Mouse (Mus musculus) frontal cortex, postnatal 25 days (tissue): Measurements from ENCODE around the gene Ccdc54.
A peak's percentile ranks its signal among the peaks of the same experiment; 100 is the strongest.

Experiments
- DNase-seq, 2 experiments: peaks; one replicate each; pipeline ENCODE4 v3.0.0; 2022; ENCODE audit warnings: low spot score in 2 of 2

Gene Ccdc54

DNA sequence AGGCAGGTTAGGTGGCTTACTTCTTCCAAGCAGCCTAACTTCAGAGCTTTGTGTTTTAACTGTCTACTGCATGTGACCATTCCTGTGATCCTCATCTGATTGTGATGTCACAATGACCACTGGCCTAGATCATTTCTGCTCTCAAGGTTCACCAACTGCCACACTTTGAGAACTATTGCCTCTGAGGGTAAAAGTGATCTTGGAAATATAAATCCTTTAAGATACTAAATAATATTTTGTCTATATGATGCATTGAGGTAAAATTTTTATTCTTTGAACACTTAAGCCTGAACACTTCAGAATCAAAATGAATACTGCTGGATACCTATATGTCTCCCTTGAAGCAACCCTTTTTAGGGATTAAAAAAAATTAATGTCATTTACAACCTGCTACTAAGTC is at the start of gene Ccdc54:
TSS of gene Ccdc54 (minus strand) at position 101 of the 400 bp plus-strand sequence.
- DNase-seq = no peak

DNA sequence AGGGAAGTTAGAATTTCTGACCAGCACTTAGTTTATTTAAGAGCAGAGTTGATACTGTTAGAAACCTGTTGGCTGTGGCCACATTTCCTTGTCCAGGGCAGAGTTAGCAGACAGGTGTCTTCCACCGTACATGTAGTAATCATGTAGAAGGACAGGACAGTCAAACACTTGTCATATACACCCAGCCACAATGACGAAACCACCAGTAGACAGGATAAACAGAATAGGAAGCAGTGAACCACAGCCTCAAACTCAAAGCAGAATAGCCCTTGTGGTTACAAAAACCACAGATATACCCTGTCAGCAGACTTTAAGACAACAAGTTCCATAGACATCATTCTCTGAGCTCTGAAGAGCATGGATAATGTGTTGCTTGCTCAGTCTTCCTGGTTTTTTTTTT is 41.6 kb upstream of the Ccdc54 start:
- no peak for DNase-seq

DNA sequence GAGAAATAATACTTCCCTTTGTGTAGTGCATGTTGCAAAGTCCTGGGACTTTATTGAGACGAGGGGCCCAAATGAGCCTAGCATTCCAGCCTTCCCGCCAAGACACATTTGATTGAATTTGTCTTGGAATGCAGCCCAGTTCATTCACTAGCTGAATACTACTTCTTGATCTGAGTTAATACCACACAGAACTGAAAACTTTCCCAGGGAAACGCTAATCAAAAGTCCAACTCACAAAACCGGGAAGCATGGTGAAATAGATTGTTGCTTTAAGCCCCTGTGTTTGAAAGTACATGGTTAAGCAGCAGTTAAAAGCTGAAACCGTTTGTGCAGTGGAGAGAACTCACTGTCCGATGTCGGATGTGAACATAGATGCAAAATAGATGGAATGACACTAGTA is 24.6 kb upstream of the Ccdc54 start:
- DNase-seq = no peak

DNA sequence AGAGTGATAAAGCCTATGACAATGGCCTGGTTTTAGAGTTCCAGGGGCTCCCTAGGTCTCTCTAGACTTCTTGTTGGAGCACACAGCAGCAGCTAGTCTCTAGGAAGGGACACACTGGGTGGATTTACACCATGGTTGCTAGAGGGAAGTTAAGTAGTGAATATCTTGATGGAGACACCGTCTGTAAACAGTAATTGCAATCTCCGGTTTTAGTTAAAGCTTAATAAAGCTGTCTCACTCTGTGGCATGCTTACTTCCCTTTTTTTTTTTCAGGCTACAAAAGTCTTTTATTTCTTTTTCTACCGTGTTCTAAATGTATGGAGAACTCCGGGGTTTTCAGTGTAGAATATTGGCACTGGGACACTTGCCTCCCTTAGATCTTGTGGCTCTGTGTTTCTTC is 22.0 kb upstream of the Ccdc54 start:
- DNase-seq = no peak

DNA sequence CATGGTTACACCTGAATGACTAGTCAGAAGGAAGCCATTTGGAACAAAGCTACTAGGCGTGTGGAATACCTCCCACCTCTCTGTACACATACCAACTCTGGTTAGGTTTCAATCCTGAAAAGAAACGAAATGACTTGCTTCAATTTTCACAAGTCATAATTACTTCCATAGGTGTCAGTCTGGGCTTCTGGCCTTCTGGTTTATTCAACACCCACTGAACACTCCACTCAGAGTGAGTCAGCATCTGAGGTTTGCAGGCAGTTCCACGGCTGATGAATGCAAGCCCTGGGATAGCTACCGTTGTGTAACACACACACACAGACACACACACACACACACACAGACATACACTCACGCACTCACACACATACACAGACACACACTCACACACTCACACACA is 19.6 kb upstream of the Ccdc54 start:
- peak in 1 of 2 experiments; percentile 20 for DNase-seq

DNA sequence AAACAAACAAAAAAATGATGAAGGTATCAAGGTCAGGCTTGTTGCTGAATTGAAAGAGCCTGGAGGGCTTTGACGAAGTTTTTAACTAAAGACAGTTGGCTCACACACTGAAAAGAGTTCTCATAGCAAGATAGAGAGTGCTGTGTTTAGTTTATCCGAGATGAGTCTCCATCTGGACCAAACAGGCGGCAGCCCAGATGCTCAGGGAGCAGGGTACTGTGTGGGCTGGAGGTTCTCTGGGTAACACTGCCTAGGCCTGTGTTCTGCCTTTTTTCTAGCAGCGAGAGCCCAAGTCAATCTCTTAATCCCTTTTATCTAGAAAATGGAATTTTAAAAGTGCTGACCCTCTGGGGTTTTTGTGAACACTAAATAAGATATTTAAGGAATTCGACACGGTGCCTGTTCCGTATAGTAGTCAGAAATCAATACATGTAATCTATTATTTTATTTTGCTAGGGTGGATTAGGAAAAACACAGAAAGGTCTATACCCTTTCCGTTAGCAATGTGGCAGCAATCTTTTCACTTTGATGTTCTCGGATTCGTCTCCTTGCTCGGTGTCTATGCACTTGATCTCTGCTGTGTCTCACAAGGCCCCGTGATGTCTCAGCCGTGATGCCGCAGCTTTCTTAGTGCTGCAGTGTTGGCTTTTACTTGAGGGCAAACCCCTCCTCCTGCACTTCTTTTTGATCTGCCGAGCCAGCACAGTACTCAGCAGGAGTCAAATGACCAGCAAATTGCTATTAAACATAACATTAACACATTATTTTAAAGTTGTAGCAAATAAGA is 17.0 kb upstream of the Ccdc54 start:
- DNase-seq = no peak

DNA sequence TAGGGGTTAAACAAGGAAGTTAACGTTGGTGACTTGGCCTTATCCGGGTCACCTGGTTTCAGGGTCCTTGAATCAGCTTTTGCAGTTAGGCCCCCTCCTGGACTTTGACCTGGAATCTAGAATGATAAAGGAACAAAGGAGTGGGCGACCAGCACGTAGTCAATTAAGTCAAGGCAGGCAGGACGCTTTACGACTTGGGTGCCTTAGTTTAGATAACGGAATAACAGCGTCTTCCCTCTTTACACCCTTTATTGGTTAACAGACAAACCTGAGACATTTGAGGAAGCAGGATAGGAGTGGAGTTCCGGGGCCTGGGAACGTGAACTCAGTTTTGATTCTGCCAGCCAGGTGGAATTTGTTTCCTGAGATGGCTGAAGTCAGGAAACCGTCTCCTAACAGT is 13.9 kb upstream of the Ccdc54 start:
- no peak for DNase-seq

DNA sequence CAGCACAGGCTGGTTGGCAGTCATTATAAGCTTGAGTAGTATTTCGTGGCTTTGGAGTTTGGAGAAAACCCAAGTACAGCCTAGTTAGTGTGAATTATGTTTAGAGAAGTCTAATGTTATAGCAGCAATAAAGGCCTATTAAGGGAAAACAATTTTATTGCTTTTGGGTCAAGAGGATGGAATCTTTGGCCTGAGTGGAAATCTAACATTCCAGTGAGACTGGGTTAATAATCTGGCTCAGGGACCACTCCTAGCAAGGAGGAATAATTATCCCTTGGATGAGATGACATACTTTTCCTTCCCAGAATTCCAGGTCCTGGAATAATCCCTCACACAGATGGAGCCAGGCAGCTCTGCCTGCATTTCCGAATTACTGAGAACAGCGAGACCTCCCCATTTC is 11.0 kb upstream of the Ccdc54 start:
- DNase-seq = no peak

DNA sequence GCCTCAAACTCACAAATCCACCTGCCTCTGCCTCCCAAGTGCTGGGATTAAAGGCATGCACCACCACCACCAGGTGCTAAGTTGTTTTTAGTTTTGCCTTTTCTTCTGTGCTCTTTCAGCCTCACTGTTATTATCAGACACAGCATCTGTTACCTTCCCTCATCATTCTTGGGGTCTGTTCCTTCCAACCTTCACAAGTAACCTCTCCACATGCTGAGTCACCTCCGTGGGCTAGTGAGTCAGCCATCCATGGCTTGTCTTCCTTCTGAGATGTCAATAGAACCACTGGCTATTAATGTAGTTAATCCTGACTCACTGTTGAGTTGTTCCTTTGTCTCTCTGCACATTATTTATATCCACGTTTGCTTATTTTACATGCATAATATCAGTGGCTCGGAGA is 9.7 kb upstream of the Ccdc54 start:
- no peak for DNase-seq

DNA sequence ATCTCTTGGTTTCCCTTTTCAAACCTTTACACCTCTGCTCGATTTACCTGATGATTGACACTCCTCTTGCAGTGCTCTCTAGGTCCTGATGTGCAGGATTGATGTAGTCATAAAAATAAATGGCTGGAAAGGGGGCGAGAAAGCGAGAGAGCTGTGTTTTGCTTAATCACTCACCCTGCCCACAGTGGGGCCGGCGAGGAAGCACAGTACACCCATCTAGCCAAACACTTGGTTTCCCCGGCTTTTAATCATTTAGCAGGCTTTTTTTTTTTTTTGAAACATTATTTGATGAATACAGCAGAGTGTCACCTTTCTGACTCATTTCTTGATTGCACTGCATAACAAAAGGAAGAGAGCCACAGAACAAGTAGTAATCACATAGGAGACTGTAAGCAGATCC is 5.7 kb upstream of the Ccdc54 start:
- no peak for DNase-seq

DNA sequence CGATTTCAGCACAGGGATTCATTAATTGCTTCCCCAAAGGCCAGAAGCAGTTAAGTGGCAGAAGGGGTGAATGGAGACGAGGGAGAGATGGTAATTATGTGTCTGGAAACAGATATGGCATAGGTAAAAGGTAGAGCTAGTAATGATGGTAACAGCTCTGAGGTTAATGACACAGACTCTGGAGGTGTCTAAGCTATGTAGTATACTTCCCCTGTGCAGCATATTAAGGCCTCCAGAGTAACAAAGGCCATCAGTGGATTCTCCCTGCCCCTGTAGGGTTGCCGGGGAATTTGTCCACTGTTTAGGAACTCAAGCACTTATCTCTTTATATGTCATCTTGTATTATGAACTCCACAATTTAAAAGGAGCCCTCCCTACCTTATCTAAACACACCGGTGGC is 5.2 kb upstream of the Ccdc54 start:
- no peak for DNase-seq

DNA sequence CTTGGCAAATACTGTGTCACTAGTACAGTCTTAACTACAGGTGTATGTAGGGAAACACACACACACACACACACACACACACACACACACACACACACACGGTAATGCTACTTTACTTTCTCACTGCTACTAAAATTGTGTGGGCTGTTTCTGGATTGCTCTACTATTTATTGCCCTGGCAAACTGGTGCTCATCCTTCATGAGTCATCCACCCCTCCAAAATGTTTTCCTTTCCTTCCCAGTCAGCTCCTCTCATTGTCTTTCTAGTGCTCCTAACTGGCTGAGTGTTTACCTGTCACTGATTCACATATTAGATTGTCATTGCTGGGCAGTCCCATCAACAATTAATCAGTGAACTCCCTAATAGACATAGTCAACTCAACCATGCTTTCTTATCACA is 3.9 kb upstream of the Ccdc54 start:
- no peak for DNase-seq

DNA sequence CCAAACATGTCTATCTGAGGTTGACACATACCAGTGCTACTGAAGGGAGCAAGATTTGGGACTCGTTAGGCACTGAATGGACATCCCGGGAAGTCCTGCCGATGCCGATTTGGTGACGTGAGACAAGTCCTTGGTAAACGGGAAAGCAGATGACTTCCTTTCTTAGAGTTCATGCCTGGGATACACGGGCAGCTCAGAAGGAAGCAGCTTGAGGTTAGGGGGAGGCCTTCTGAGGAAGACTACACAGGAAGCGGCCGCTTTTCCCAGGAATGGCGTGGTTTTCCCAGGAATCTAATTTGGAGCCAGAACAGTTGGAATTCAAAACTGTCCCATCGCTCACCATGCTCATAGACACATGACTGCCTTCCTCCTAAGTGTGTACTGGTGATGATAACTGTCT is 2.4 kb upstream of the Ccdc54 start:
- no peak for DNase-seq

DNA sequence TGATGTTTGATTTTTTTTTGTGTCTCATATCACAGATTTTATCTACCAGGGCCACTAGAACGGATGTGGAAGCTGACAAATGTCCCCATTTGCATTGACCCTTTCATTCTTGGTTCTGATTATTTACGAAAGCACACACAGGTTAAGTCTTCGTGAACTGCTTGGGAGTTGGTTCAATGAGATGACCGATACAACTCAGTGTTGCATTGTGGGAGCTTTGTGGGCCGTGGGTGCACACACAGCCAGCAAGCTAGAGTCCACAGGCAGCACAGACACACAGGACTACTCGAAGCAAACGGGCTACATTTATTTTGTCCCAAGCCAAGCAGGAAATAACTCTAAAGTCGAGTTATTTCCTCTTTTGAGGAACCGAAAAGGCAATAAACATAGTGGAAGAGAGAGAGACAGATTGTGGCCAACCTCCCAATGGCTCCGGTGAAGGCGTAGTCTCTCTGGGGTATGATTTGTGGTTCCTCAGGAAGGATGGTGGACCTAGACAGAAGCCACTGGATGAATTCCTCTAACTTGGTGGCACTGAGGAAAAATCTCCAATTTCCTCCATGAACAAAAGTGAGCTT is 1.3 kb downstream of the Ccdc54 start:
- DNase-seq = no peak

DNA sequence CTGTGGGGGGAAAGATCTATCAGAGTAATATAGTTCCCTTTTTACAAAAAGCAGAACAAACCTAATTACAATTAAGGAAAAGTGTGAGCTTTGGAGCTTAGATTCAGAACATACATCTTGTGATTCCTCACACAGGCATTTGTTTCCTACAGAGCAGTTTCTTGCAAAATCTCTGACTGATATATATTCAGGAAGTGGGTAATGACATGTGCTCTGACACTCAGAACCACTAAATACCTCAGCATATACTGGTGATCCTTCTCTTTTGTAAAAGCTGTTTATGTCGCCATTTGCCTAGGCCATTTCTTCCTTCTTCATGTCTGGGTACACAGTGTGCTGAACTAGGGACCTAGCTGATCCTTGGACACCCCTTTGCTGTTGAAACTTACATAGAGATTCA is 2.8 kb downstream of the Ccdc54 start:
- no peak for DNase-seq

DNA sequence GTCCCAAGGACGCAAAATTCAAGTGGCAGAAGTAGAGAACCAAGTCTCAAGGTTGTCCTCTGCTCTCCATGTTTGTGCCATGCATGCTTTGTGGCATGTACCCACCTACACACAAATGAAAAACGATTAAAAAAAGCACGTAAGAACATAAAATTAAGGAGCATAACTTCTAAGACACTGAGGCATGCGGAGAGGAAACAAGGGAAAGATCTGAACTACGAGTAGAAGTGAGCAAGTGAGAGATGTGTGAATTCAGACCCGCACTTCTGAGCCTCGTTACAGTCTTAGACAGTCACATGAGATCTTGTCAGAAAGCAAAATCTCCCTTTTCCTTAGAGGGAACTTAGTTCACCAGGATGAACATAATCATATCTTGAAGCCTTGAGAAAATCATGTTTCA is 3.8 kb downstream of the Ccdc54 start:
- DNase-seq = no peak

DNA sequence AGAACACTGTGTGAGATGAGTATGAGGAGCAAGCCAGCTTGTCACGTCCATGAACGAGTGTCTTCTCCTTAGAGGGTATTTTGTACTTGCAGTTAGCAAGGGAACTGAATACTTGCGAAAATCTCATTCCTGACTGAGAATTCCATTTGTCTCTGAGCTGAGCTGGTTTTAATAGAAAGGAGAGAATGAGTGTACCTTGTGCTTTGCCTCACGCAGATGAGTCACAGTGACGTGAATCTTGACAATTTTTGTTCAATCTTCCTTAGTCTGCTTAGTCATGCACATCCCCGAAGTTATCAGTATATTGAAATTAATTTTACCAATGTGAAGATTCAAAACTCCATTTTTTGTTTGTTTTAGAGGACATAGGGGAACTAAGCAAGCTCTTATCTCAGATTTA is 12.6 kb downstream of the Ccdc54 start:
- DNase-seq = no peak

DNA sequence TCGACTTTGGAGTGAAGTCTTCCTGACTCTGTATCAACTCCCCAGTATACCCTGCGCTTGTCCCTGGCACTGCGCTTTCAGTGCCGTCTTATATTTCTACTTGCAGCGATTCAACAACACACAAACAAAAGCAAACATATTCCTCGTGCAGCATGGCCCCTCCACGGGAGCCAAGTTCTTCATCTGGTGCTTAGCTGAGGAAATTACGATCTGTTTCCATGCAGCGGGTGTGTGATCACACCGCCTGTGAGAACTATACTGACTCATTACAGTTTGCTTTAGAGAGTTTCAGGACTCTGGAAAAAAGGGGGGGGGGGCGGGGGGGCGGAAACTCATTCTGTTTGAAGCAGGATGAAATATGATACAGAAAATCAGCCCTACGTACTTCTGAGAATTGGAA is 18.4 kb downstream of the Ccdc54 start:
- DNase-seq = peak in 1 of 2 experiments; percentile 5

DNA sequence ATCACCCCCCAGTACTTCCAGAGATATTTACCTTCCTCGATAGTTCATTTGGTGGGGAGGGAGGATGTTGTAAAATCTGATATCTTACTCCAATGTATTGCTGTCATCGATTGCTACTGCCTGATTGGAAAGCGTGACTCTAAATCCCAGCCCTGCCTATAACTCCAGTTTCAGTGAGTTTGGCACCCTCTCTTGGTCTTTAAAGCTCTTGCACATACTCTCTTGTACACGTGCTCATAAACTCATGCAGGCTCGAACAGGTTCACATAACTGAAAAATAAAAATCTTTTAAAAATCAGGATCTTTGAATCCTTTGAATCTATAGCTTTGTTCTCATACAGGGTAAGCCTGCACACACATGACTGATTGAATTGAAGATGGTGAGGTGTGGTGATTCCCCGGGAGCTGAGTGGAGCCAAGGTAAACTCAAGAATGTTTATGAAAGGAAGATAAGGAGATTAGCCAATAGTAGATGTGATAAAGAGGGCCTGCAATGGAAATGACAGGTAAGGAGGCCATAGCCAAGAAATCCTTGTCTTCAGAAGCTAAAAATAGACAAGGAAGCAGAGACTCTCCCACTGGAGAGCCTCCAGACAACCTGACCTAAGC is 31.7 kb downstream of the Ccdc54 start:
- no peak for DNase-seq

DNA sequence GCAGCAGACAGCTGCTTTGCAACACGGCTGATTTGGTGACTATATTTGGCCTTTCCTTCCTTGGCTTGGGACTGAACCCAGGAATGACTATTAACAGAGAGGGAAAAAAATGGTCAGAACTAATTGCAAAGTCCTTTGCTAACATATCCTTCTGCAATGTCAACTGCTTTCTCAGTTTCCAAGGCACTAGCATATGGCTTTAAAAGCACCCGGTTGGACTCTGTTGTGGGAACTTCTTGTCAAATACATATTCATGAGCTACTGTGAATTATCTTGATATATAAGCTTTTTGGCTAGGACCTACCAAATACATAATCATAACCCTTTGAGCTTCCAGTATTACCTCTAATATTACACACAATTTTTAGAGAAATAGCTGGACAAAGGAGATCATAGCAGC is 37.1 kb downstream of the Ccdc54 start:
- no peak for DNase-seq

DNA sequence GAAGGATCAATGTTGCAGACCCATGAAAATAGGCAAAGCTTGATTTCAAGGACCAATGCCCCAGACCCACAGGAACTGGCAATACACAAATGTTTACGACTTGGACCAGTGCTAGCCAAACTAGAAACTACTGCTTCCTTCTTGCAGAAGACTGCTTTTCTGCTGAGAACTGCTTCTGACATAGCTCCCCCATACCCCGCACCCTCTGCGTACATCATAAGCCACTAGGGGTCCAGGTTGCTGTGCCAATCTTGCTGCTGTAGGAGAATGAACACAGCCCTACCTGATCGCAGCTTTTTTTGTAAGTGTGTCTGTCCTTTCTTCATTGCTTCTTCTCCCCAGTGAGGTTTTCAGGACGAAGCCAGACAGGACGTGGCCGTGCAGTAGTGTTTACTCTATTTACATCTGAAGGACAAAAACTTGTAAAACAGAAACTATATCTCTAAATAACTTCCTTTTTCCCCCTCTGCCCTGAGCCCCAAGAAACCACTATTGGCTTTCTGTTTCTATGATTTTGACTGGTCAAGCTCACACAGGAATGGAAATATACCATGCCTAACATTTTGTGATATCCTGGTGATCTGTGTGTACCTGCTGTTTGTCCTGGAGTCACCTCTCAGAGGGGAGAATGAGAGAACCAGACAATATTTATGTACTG is 39.0 kb downstream of the Ccdc54 start:
- DNase-seq = no peak

DNA sequence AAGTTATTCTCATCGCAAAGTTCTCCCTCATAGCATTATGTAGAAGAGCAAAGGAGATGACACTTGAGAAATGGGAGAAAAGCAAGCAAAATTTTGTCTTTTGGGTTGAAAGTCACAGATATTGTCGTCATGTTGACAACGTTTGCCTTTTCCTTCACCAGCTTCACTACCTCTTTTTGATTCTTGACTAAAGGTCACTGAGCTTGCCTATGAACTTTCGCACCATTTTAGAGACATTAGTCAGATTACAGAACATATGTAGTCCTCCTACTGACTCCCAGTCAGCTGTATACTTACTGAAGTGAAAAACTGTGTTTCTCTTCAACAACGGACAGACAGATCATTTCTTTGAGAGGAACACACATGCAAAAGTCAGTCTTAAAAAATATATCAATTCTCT is 40.0 kb downstream of the Ccdc54 start:
- DNase-seq = no peak
